Mouse (Mus musculus) cerebellum, adult 2 months (tissue): ENCODE measurements at regions not wholly inside any gene's neighbourhood (a gene's known extent, or its start where the extent isn't known, plus 50 kb on each side); places are given as distances from the start of the nearest gene placed in this dataset.

ENCODE experiments used
- DNase-seq, 2 experiments: peaks; one replicate each; pipeline ENCODE4 v3.0.0; 2021
- H3K27ac ChIP-seq: fragments of 200-500 bp; 2 replicates; pipeline ENCODE4 v1.5.1; 2012; ENCODE audit warnings: low read length, control low read depth, inconsistent platforms; ENCODE audit not compliant: insufficient read depth
- H3K27me3 ChIP-seq: fragments of 200-500 bp; 2 replicates; pipeline ENCODE4 v1.6.1; 2012; ENCODE audit warnings: inconsistent platforms, mild to moderate bottlenecking, low read length, moderate library complexity; ENCODE audit not compliant: control insufficient read depth, insufficient read depth
- H3K4me1 ChIP-seq: fragments of 200-500 bp; 2 replicates; pipeline ENCODE4 v1.6.1; 2011; ENCODE audit warnings: low read length; ENCODE audit not compliant: control insufficient read depth, insufficient read depth
- H3K4me3 ChIP-seq: fragments of 200-500 bp; replicated peaks from 2 replicates; pipeline ENCODE3; 2011; ENCODE audit warnings: mild to moderate bottlenecking, low read depth, low read length, control low read depth; ENCODE audit not compliant: insufficient read depth
- CTCF ChIP-seq: fragments of 200-500 bp; IDR thresholded peaks from 2 replicates; pipeline ENCODE4 v1.5.1; 2011; ENCODE audit warnings: low read depth, mild to moderate bottlenecking, control low read depth, low read length, moderate library complexity, borderline replicate concordance; ENCODE audit not compliant: insufficient read depth
- POLR2A ChIP-seq: fragments of 200-500 bp; IDR thresholded peaks from 2 replicates; pipeline ENCODE4 v1.6.1; 2011; ENCODE audit warnings: low read length, control low read depth, borderline replicate concordance; ENCODE audit not compliant: insufficient read depth
- WGBS: fragments of 180-500 bp; shearing (Covaris S2); methylation state at CpG from one replicate; pipeline ENCODE4 v1.1.7; 2018; 5-methylcytosine and 5-hydroxymethylcytosine counted together

GRCm38 (mm10) chr14:45714311-45714710 is 56.4 kb upstream of the Ddhd1 start:
- Histone ChIP-seq H3K4me1 (no peaks in the 10 kb centered on the region), H3K27me3 (no peaks in the 10 kb centered on the region), H3K4me3 (no peak overlapping the region), H3K27ac (no peak overlapping the region)
- TF ChIP-seq POLR2A (no peak), CTCF (no peak)
- 23% methylated on average over 1 of the region's 1 CpGs for WGBS
- DNase-seq = no peak

DNA sequence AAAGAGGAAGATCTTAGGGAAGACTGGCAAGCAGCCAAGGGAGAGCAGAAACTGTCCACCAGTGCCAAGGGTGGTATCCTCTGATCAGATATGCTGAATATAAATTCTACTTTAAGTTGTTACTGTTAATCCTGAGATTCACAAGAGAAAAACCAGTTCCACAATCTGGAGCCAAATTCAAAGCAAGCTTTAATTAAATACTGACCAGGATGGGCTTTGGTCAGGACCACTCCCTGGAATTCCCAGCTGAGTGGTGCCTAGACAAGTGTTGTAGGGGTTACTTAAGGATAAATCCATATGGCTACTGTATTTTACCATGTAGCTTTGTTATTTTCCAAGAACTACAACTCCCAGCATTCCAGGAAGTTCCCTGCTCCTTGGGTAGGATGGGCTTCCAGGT is 56.8 kb upstream of the Ddhd1 start:
- Histone ChIP-seq H3K4me1 (no peaks in the 10 kb centered on the region), H3K4me3 (no peak overlapping the region)
- TF ChIP-seq CTCF = no peak
- TF ChIP-seq POLR2A = no peak

GRCm38 (mm10) chr14:45716100-45716499 is 58.2 kb upstream of the Ddhd1 start:
- Histone ChIP-seq H3K4me1 (no peaks in the 10 kb centered on the region), H3K27me3 (no peaks in the 10 kb centered on the region), H3K27ac (no peak overlapping the region), H3K4me3 (no peak overlapping the region)
- WGBS = 17% methylated on average over 1 of the region's 1 CpGs
- no peak for TF ChIP-seq CTCF
- no peak for TF ChIP-seq POLR2A
- no peak for DNase-seq

More for the DNA sequence above, 56.8 kb upstream of the Ddhd1 start:
- DNase-seq = no peak
- Histone ChIP-seq H3K27me3 (no peaks in the 10 kb centered on the region), H3K27ac (no peak overlapping the region)

DNA sequence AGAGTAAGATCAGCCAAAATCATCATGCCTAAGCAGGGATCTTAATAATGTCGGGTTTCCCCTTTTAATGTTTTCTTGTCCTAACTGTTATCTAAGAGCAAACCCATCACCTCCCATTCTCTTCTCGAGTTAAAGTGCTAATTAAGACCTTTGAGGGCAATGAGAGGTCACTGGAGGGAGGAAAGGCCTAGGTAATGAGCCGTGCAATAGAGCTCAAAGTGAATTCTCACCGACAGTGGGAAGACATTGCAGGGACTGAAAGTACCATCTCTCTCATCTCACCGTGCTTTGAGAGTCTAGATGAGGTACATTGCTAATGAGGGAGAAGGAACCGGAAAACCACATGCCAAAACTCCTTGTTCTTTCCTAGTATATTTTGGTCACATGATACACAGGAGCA is 64.9 kb upstream of the Ddhd1 start:
- no peaks in the 10 kb centered on the region for H3K4me1 ChIP-seq
- no peak overlapping the region for H3K4me3 ChIP-seq
- H3K27me3 ChIP-seq = no peaks in the 10 kb centered on the region
- no peak for DNase-seq
- 24% methylated on average over 6 of the region's 6 CpGs for WGBS
- no peak overlapping the region for H3K27ac ChIP-seq
- TF ChIP-seq POLR2A (no peak), CTCF (no peak)

- Histone ChIP-seq H3K27ac (no peak overlapping the region), H3K27me3 (no peaks in the 10 kb centered on the region), H3K4me3 (no peak overlapping the region), H3K4me1 (no peaks in the 10 kb centered on the region)
- WGBS = 88% methylated on average over 2 of the region's 2 CpGs
- DNase-seq = no peak
- TF ChIP-seq POLR2A = no peak
- TF ChIP-seq CTCF = no peak
These were observed 66.4 kb upstream of the Ddhd1 start for GRCm38 (mm10) chr14:45724341-45724740.

DNA sequence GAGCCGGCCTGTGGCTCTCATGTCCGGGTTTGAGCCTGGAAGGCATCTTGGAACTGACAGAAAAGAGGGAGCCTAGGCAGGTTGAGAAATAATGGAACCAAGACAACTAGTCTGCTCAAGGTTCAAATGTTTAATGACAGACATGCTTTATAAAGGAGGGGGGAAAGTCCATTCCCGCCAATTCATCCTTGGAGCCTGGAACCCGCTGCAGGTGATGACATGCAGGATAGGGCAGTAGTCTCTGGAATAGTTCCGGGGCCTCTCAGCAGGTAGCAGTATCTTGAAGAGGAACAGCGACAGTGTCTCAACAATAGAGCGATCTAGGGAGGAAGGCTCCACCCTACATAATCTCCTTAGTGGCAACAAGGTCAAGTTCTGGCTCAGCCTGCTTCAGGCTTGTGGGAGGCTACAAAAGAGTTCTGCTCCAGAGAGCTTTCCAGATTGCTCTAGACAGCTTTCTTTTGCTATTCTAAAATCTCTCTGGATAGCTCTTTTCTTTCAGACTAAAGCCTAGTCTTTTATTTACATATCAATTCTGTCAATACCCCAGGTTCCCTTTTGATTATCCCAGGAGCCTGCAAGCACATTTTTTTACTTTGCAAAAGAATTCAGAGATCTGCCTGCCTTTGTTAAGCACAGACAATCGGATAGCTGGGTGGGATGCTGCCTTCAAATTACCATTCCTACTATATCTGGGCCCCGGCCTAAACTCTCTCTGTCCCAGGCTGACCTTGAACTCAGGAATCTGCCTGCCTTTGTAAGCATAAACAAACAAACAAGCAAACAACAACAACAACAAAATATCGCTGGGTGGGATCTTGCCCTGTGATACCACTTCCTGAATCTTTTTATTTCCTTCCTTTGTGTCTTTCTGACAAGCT is 76.8 kb upstream of the Ddhd1 start:
- DNase-seq = no peak
- Histone ChIP-seq H3K4me3 (no peak overlapping the region), H3K27ac (no peak overlapping the region), H3K4me1 (no peaks in the 10 kb centered on the region), H3K27me3 (no peaks in the 10 kb centered on the region)
- no peak for TF ChIP-seq POLR2A
- TF ChIP-seq CTCF = no peak
- 59% methylated on average over 10 of the region's 10 CpGs for WGBS

- DNase-seq = no peak
- no peaks in the 10 kb centered on the region for H3K27me3 ChIP-seq
- TF ChIP-seq CTCF (no peak), POLR2A (no peak)
- 86% methylated on average over 2 of the region's 2 CpGs for WGBS
- H3K27ac ChIP-seq = no peak overlapping the region
- no peak overlapping the region for H3K4me3 ChIP-seq
- H3K4me1 ChIP-seq = no peaks in the 10 kb centered on the region
These were observed 80.0 kb upstream of the Ddhd1 start for GRCm38 (mm10) chr14:45737966-45738365.

- no peak for DNase-seq
- H3K4me3 ChIP-seq = no peak overlapping the region
These were observed 81.7 kb upstream of the Ddhd1 start for GRCm38 (mm10) chr14:45739638-45740037.

More at GRCm38 (mm10) chr14:45739638-45740037, 81.7 kb upstream of the Ddhd1 start:
- H3K27ac ChIP-seq = no peak overlapping the region
- H3K27me3 ChIP-seq = no peaks in the 10 kb centered on the region
- TF ChIP-seq CTCF = no peak
- TF ChIP-seq POLR2A = no peak
- no peaks in the 10 kb centered on the region for H3K4me1 ChIP-seq
